Mouse (Mus musculus) layer of hippocampus, postnatal 36 days (tissue): ENCODE data around the gene Islr. TPM values are rescaled to one million over a fixed set of nuclear protein-coding genes. Genes with fewer than 3 reads are reported as not detected.

Source experiments
- DNase-seq, 2 experiments: peaks; one replicate each; pipeline ENCODE4 v3.0.0; 2022
- total RNA-seq, 2 experiments: library from RNA; stranded (reverse); gene quantifications; 2 replicates each; pipeline ENCODE4 v1.2.3; 2021

Gene Islr
- total RNA-seq, 2 experiments from 2014 or later: 11.5 to 14.5 TPM

DNA sequence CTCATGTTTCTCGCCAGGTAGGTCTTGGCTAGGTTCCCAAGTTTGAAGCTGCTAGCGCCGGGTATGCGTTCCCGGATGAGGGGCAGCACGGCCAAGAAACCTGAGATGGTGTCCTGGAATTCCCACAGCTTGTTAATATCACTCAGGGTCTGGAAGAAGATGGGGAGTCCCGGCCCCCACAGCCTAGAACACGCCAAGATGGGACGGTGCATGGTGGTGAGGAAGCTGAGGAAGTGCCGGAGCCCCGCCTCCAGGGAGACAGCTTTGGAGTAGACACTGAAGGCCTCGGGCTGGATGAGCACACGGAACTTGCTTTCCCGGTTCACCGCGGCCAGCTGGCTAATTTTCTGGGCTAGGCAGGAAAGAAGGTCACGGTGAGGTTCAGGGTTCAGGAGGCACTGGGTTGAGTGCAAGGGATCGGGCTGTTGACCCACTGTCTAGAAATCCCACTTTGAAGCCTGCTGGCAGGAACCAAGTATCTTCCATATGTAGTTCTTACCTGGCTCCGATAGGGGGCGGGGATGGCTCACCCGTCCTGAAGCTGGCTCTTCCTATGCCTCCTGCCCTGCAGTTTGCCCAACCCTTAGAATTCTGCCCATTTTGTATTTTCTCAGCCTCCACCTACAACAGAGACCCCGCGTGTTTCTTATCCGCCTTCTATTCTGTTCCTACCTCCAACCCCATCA is 16.3 kb upstream of the Islr start:
- DNase-seq: no peak

DNA sequence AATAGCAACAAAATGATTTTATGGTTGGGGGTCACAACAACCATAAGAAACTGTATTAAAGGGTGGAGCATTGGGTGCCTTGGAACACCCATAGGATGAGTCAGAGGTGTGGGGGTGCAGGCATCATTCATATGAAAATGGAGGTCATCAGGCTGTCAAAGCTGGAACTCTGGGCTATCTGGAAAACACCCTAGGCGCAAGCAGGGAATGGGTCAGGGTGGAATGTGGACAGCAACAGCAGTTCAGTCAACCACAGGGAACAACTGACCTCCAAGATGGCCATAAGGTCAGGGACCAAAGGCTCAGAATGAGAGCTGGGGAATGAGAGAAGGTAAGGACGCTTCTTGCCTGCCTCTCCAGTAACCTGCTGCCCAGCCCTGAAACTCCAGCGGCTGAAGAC is 14.4 kb upstream of the Islr start:
- DNase-seq: no peak

DNA sequence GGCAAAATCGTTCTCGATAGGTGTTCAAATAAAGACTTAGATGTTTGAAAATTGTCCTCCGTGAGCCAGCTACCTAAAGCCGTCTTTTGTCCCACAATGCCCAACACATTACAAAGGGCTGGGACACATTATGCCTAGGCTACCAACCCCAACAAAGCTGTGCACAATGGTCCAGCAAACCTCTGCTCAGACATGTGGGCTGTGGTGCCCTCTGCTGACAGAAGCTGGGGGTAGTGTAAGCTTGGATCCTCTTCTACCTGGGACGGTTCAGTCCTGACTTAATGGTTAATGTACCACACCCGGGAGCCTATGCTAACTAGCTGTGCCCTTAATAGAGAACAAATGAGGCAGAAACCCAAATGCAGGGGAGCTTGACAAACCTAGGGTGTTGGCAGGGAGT is 12.3 kb upstream of the Islr start:
- DNase-seq: no peak

DNA sequence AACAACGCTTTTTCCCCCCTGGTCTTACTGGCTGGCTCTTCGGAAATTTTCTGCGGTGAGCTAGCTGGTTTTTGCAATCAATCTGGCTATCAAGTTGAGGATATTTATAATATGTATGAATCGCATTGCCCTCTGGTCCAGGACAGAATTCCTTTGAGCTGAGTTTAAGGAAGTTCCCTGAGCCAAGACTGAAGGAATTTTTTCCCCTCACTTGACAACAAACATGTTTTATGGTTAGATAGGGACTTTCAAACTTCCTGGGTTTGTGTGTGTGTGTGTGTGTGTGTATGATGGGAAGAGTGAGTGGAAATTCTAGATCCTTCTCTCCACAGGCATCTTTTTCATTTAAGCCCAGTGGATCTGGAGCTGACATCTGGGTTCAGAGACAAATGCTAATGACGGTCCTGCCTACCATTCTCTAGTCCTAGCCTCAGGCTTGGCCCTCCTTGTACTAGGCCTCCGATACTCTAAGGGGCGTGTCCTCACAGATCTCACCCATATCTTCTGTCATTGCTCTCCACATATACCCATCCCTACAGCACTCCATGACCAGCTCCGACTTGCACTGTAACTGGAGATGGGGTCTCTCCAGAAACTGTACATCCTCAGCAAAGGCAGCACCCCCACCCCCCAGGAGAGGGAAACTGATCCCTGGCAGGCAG is 10.5 kb upstream of the Islr start:
- no peak for DNase-seq

DNA sequence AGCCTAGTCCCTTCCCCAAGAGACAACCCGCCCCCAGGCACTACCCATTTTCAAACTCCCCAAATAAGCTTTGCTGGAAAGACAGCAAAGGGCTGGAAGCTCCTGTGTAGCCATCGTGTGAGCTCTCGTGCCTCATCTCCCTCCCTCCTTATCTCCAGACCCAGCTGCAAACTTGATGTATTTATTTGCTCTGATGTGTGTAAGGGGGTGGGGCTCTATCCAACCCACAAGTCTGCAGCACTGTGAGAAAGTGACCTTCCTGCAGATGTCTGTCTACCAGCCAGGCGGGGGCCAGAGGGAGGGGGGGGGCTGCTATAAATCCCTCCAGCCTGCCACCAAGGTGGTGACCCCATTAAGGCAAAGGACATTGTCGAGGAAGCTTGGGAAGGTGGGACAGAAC is 9.8 kb upstream of the Islr start:
- no peak for DNase-seq

DNA sequence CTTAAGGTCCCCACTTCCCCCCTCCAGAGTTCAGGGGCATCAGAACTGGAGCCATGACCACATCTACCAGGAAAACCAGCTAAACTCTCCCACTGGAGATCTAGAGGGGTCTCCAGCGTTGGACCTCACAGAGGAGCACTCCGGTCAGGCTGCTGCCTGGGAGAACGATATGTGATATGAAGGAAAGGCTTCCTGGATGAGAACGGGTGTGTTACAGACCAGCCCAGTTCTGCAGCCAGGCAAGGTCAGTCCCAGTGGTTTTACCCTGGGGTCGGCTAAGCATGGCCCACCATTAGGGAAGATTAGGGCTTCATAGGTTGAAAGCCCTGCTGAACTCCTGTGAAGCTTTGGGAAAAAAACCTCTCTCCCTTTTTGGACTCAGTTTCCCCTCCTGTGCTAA is 9.3 kb upstream of the Islr start:
- DNase-seq: no peak

DNA sequence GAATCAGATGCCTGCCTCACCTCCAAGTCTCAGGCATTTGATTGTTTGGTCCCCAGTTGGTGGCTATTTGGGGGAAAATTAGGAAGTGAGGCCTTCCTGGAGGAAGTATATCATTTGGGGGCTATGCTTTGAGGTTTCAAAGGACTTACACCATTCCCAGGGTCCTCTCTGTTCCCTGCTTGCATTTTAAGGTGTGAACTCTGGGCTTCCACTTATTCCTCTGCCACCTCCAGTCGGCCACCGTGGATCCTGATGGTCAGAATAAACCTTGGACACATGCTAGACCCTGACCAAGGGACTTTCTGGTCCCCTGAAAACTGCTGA is 6.2 kb upstream of the Islr start:
- no peak for DNase-seq

DNA sequence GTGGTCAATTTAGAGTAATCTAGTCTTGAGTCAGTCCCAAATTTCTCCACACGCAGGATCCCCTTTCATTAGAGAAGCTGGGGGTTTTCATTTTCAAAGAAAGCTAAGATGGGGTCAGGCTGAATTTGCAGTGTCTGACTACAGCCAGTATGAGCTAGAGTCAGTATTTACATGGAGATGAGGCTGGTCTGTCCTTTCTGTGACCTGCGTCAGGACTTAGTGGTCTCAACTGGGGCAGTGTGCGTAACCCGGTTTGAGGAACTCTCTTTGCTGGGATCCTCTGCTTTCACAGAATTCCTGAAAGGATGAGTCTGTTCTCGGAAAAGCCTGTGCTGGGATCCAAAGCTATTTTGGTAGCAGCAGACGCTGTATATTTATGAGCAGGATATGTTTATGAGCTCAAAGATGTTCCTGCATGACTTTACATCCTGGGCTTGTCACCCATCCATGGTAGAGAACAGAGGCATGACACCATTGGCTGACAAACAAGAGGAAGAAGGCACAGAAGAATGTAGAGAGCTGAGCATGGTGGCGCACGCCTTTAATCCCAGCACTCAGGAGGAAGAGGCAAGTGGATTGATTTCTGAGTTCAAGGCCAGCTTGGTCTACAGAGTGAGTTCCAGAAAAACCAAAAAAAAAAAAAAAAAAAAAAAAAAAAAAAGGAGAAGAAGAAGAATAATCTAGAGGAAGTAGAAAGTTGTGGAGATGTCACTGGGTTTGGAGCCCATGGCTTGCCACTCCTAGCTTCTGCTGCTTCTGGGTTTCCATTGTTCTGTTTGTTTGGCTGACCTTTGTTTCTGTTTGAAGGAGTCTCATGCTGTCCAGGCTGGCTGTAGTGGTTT is 5.6 kb upstream of the Islr start:
- DNase-seq: no peak

DNA sequence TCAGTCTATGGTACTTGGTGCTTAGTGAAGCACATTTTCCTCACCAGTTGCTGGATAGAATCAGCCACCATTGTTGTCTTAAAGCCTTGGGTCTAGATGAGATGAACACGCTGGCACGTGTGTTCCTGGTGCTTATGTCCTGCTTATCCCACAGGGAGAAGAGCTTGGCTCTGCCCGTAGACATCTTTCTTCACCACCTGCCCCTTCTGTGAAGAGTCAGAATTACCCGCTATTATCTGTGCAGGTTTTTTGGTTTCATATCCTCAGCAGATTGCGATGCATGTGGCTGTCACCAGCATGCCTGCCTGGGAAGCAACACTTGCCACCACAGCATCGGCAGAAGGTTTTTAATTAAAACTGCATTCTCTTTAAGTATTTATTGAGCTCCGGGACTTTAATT is 1.9 kb upstream of the Islr start:
- peak; percentile 50 to 52 for DNase-seq

DNA sequence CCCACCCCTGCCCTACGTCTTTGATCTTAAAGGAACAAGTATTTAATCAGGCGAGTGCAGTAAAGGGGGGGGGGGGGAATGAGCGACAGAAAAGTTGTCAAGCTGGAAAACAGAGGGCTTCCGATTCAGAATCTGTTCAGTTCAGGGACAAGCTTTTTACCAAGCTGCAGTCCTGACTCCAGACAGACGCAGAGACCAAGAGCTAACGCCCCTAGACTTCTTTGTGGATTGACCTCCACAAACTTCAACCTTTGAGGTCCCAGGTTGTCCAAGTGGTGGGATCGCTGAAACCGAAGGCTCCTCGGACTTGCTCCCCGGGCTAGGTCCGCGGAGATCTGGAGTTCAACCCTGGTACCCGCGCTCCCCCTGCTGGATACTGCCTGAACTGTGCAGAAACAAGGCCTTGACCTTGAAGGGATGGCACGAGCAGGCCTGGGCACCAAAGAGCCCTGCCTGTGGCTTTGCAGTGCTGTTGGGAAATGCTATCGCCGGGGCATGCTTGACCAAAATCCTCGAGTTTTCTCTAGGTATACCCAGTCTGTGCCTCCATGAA is 418 bp upstream of the Islr start:
- DNase-seq: peak; percentile 89 to 92

DNA sequence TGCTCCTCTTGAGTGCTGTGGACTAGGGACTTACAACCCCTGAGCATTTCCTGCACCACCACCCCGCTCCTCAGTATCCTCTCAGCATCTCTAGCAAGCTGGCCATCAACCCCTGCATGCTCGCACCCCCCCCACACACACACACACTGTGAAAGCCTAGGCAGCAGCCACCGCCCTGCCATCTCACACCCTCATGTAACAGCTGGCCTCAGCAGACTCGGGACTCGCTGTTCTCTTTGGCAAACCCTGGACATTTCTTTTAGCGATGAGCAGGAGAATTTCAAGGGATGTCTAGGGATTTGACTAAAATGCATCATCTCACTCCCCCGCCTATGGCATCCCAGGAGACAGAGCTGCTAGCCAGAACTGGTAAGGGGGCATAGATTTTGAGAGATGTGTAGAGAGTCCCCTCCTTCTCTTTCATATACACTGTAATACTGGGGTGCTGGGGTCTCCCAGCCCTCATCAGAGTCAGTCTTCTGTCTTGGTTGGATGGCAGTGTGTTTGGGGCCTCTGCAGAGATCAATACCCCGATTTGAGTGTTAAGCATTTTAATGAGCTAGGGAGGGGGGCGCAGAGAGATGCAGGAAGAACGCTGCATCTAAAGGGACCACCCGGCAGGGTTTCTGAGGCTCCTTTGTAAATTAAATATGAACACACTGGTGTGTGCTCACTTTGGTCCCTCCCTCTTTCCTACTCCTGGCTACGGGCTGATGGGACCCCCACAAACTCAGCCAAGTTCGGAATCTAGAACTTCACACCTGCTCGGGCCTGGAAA is 1.2 kb downstream of the Islr start:
- DNase-seq: no peak

DNA sequence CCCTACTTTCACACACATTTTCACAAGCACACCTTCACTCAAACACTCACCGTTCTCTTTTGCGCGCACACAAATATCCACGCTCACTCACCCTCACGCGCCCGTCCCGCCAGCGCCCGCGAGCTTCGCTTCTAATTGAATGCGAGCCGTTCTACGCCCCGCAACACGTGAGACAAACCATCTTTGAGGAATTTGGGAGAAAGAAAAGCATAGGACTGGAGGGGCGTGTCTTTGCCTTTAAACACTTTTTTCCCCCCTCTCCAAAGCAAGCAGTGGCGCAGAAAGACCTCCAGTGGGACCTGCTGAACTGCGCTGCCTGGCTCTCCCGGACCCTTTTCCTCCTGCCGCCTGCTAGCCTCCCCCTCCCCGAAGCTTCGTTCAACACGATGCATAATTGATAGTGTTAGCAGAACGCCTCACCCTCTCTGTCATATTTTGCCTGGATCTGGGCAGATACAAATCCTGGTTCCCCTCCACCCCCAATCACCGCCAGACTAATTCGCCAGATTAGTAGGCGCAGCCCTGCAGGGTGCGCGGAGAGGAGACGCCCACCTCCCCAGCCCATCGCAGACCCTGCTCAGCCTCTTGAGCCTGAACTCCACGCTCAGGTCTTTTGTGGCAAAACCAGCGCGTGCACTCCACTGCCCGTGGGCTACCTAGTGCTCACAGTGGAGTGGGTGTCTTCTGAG is 2.1 kb downstream of the Islr start:
- peak; percentile 56 to 66 for DNase-seq

DNA sequence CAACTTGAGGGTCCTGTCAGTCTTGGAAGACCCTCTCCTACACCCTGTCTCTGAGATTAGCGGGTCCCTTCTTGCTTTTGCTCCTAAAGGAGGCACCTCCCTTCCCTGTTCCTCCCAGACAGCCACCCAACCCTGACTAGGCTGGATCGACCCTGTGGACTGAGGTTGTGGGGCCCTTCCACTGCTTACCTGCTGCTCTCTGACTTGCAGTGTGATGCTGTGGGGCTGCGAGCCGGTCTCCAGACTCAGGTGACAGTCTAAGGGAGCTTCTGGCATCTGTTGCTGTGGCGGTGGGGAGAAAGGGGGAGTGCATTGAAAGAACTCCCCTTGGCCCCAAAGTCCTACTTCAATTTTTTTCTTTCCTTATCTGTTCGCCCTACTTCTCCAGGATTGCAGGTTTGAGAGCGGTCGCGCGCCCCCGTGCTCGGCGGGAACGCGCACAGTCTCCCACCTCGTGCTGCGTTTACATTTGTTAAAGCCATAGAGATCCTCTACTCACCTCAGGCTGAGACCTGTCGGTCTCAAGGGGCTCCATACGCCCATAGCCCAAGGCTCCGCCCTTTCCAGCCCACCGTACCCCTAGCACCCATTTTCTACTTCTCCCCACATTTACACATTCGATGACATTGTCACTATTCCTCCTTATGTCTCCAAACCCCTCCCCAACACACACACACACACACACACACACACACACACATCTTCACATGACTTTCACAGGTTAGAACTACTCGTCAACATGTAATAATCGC is 2.8 kb downstream of the Islr start:
- DNase-seq: peak; percentile 45 to 50

DNA sequence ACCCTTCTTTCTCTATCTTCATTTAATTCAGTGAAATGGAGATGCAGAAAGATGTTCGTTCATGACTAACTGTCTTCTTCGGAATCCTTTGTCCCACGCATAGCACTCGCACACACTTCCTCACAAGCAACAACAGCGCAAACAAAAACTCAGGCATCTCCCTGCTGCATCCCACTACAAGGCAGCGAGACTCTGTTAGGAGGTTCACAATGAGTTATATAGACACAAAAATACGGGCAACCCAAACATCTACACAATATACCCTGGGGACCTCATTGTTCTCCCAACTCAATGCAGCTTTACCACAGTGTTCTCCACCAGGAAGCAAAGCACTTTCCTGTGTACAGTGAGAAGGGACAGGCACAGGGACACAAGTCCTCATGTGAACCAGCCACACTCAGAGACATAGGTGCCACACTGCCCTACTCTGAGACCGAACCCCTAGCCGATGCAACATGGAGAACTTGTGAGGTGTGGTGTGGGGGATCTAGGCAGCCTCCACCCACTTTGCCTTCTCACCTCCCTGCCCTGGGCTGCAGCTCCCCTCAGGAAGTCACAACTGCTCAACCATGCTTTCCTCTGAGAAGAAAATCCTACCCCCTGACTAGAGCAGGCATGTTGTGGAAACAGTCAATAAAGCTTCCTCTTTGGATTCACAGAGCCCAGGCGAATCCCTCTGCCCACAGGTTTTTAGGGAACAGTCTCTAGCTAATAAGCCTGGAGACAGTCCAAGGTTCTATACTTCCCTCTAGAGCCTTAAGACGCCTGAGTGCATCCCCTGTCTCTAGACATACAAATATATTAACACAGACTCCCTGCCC is 3.6 kb downstream of the Islr start:
- DNase-seq: no peak

DNA sequence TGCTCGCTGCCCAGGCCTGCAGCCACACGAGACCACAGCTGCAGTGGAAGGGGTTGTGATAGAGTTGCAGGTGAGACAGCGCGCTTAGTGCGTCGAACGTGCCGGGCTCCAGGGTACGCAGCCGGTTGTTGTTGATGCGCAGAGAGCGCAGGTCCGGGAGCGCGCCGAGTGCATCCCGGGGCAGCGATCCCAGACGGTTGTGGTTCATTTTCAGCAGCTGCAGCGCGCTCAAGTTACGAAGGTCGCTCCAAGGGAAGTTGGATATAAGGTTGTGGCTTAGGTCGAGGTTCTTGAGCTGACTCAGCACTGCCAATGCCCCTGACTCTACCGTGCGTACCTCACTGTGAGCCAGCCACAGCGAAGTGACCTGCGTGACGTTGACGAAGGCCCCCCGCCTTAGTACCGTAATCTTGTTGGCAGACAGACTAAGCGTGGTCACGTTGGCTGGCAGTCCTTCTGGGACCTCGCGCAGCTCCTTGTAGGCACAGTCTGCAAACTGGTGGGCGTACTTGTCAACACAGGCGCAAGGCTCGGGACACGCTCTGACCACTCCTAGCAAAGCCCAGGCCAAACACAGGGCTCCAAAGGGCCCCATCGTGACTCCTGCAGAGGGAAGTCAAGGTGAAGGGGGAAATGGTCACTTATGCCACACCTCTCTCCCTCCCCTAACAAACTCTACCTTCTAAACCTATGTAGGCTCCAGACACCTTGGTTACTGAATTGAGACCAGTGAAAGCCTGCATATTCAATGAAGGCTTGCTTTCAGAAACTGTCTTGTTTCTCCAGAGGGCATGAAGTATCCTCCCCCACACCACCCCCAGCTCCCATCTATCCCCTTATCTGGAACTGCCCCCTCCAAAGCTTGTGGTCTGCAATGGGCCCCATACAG is 4.5 kb downstream of the Islr start:
- no peak for DNase-seq

DNA sequence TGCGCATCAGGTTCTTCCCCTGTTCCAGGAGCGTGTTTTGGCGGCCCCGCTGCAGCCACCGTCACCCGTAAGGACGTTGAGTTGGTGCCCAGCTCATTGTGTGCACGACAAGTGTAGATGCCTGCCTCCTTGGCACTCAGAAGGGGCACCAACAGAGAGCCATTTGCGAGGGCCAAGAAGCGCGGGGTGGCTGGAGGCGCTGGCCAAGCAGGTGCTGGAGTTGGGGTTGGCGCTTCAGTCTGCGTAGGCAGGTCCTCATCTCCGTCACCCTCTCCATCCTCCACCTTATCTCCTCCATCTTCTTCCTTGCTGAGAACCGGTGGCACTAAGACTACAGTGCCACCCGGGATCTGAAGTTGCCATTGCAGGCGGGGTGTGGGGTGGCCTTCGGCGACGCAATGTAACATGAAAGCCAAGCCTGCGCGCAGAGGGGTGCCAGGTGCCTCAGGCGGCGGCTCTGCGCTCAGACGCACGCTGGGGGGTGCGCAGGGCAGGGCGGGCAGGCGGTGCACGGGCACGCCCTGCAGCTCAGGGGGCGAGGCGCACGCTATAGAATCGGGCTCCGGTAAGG is 5.2 kb downstream of the Islr start:
- DNase-seq: no peak

DNA sequence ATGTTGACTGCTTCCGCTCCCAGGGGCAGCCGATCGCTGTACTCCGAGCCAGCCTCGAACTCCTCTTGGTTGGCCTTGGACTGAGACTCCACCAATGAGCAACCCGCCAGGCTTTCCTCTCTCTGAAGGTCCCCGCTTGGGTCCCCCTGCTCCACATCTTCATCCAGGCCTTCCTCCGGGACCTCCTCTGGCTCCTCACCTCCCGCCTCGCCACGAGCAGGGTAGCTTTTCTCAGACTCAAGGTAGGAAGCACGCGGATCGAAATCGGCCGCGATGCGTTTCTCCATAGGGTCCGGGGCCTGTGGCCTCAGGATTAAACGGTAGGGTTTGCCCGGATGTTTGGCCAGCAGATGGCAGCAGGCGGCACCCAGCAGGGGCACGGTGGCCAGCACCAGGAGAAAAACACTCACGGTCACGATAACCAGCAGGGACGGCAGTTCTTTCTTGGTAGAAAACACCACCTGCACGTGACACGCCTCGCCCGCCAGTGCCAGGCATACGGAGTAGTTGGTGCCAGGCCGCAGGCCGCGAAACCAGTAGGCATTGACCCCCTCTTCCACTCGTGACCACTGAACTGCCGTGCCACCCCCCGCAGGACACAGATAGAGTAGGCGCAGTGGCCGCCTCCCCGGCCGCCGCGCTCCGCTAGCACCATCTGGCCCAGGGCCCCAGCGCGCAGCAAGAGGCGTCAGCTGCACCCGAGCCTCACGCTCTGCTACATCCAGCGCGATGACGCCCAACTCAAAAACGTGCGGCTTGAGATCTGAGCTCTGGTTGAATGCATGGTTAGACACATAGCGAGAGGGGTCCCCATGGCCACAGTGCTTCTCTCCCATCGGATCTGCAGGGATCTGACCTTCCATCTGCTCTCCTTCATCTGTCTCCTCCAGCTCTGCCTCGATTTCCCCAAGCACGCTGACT is 6.1 kb downstream of the Islr start:
- peak; percentile 59 to 63 for DNase-seq
